Mouse (Mus musculus) embryonic facial prominence, embryonic 11.5 days (tissue): ENCODE results near the gene Prkn. TPM values are rescaled to one million over a fixed set of nuclear protein-coding genes. Genes with fewer than 3 reads are reported as not detected.

ENCODE experiments used
- ATAC-seq: fragments of 200-750 bp; cut with Nextera tagmentation; replicated peaks from 2 replicates; pipeline ENCODE4 v1.8.0; 2017; ENCODE audit warnings: low read depth; ENCODE audit not compliant: insufficient number of reproducible peaks, low FRiP score, low TSS enrichment
- DNase-seq: peaks from one replicate; pipeline ENCODE4 v3.0.0-alpha.2; 2015; ENCODE audit warnings: low spot score
- H3K27ac ChIP-seq: fragments of 300-500 bp; sonication (generic); replicated peaks from 2 replicates; pipeline ENCODE4 v1.5.1; 2014; ENCODE audit warnings: mild to moderate bottlenecking, low read depth, low read length, control low read depth
- H3K27me3 ChIP-seq: fragments of 300-500 bp; sonication (generic); 2 replicates; pipeline ENCODE4 v1.6.1; 2014; ENCODE audit warnings: mild to moderate bottlenecking, low read length, moderate library complexity, mixed read lengths; ENCODE audit not compliant: control insufficient read depth, insufficient read depth
- H3K36me3 ChIP-seq: fragments of 300-500 bp; sonication (generic); replicated peaks from 2 replicates; pipeline ENCODE4 v1.6.1; 2014; ENCODE audit warnings: low read depth, mild to moderate bottlenecking, low read length, moderate library complexity, mixed read lengths; ENCODE audit not compliant: control insufficient read depth, insufficient read depth
- H3K4me1 ChIP-seq: fragments of 300-500 bp; sonication (generic); 2 replicates; pipeline ENCODE4 v1.6.1; 2014; ENCODE audit warnings: low read length, mixed read lengths; ENCODE audit not compliant: control insufficient read depth, insufficient read depth
- H3K4me2 ChIP-seq: fragments of 300-500 bp; sonication (generic); 2 replicates; pipeline ENCODE4 v1.6.1; 2014; ENCODE audit warnings: low read depth, mild to moderate bottlenecking, control low read depth, low read length, moderate library complexity
- H3K4me3 ChIP-seq: fragments of 300-500 bp; sonication (generic); 2 replicates; pipeline ENCODE4 v1.5.1; 2014; ENCODE audit warnings: low read depth, low read length, control low read depth
- H3K9ac ChIP-seq: fragments of 300-500 bp; sonication (generic); replicated peaks from 2 replicates; pipeline ENCODE4 v1.6.1; 2014; ENCODE audit warnings: mild to moderate bottlenecking, control low read depth, low read length
- H3K9me3 ChIP-seq: fragments of 300-500 bp; sonication (generic); replicated peaks from 2 replicates; pipeline ENCODE4 v1.6.1; 2016; ENCODE audit warnings: mild to moderate bottlenecking, low read length, inconsistent platforms, mixed read lengths; ENCODE audit not compliant: control insufficient read depth
- WGBS: fragments of 180-500 bp; shearing (Covaris S2); extraction: QIAGEN DNeasy Blood & Tissue Kit; methylation state at CpG from one replicate; pipeline ENCODE4 v1.1.7; 2014; 5-methylcytosine and 5-hydroxymethylcytosine counted together
- polyA plus RNA-seq: library from polyadenylated mRNA; unstranded; fragments of >200 nt; fragmentation: Nextera tagmentation; extraction: Ambion mirVana; gene quantifications from 2 replicates; pipeline ENCODE4 v1.2.1, GENCODE M21; 2014

The Prkn gene
- polyA plus RNA-seq, 1 experiment from 2014 or later: 0.97 TPM

DNA sequence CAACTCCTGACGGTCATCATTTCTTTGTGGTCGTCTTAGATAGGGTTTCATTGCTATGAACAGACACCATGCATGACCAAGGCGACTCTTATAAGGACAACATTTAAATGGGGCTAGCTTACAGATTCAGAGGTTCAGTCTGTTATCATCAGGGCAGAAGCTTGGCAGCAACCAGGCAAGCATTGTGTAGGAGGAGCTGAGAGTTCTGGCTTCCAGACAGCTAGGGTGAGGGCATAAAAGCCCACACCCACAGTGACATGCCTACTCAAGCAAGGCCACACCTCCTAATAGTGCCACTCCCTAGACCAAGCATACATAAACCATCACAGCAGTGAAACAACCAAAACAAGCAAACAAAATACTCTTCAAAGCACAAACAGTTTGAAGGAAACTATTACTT, 579.3 kb downstream of the Prkn start:
- H3K9ac ChIP-seq: no peak overlapping the region
- H3K27me3 ChIP-seq: no peaks in the 10 kb centered on the region
- H3K4me3 ChIP-seq: no peak overlapping the region
- H3K9me3 ChIP-seq: no peaks in the 10 kb centered on the region
- WGBS: 88% methylated on average over 3 of the region's 3 CpGs
- H3K4me1 ChIP-seq: no peaks in the 10 kb centered on the region
- no peak overlapping the region for H3K4me2 ChIP-seq
- H3K27ac ChIP-seq: no peak overlapping the region
- no peak for ATAC-seq
- no peaks in the 10 kb centered on the region for H3K36me3 ChIP-seq
- DNase-seq: no peak

GRCm38 (mm10) chr17:11420839-11421238, 580.7 kb downstream of the Prkn start:
- H3K9ac ChIP-seq: no peak overlapping the region
- H3K4me1 ChIP-seq: no peaks in the 10 kb centered on the region
- no peak overlapping the region for H3K27ac ChIP-seq
- DNase-seq: no peak
- no peak overlapping the region for H3K4me2 ChIP-seq
- H3K27me3 ChIP-seq: no peaks in the 10 kb centered on the region
- no peaks in the 10 kb centered on the region for H3K9me3 ChIP-seq
- H3K4me3 ChIP-seq: no peak overlapping the region
- 86% methylated on average over 6 of the region's 6 CpGs for WGBS
- no peaks in the 10 kb centered on the region for H3K36me3 ChIP-seq
- ATAC-seq: no peak

- Histone ChIP-seq H3K4me3 (no peak overlapping the region), H3K27ac (no peak overlapping the region), H3K9ac (no peak overlapping the region), H3K36me3 (no peaks in the 10 kb centered on the region), H3K4me1 (no peaks in the 10 kb centered on the region), H3K4me2 (no peak overlapping the region), H3K9me3 (no peaks in the 10 kb centered on the region), H3K27me3 (no peaks in the 10 kb centered on the region)
- WGBS: 59% methylated on average over 5 of the region's 5 CpGs
- ATAC-seq: no peak
- DNase-seq: no peak
These were observed 581.2 kb downstream of the Prkn start for GRCm38 (mm10) chr17:11421264-11421940.

GRCm38 (mm10) chr17:11431323-11431722, 591.1 kb downstream of the Prkn start:
- Histone ChIP-seq H3K4me1 (no peaks in the 10 kb centered on the region), H3K4me3 (no peak overlapping the region), H3K27me3 (no peaks in the 10 kb centered on the region), H3K9ac (no peak overlapping the region), H3K4me2 (no peak overlapping the region), H3K9me3 (no peaks in the 10 kb centered on the region), H3K27ac (no peak overlapping the region), H3K36me3 (no peaks in the 10 kb centered on the region)
- WGBS: 83% methylated on average over 2 of the region's 2 CpGs
- ATAC-seq (no peak), DNase-seq (no peak)

DNA sequence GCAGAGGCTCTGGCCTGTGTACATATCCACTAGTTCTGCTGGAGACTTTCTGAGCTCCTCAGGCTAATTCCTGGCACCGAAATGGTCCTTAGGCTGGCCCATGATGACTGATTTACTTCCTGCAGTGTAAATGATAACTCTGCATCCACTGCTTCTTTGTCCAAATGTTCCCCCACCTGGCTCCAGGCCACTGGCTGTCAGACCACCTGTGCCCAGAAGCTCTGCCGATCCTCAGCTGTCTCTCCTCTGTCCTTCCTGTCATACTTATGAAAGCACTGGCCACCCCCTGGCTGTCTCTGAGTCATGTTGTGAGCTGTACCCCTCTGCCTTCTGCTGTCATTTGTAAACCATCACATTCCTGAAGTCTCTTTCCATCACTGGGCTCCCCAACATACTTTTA, 592.4 kb downstream of the Prkn start:
- Histone ChIP-seq H3K36me3 (no peaks in the 10 kb centered on the region), H3K4me3 (no peak overlapping the region), H3K9me3 (no peaks in the 10 kb centered on the region), H3K4me2 (no peak overlapping the region), H3K9ac (no peak overlapping the region), H3K27ac (no peak overlapping the region), H3K27me3 (no peaks in the 10 kb centered on the region), H3K4me1 (no peaks in the 10 kb centered on the region)
- DNase-seq (no peak), ATAC-seq (no peak)
- WGBS: 95% methylated on average over 2 of the region's 2 CpGs

GRCm38 (mm10) chr17:11462721-11463120, 622.5 kb downstream of the Prkn start:
- ATAC-seq (no peak), DNase-seq (no peak)
- H3K27ac ChIP-seq: no peak overlapping the region
- no peak overlapping the region for H3K9ac ChIP-seq
- no peak overlapping the region for H3K4me3 ChIP-seq
- no peaks in the 10 kb centered on the region for H3K36me3 ChIP-seq
- H3K27me3 ChIP-seq: no peaks in the 10 kb centered on the region
- no peaks in the 10 kb centered on the region for H3K9me3 ChIP-seq
- WGBS: 90% methylated on average over 2 of the region's 2 CpGs
- H3K4me2 ChIP-seq: no peak overlapping the region
- no peaks in the 10 kb centered on the region for H3K4me1 ChIP-seq

- Histone ChIP-seq H3K4me1 (no peaks in the 10 kb centered on the region), H3K27ac (no peak overlapping the region), H3K27me3 (no peaks in the 10 kb centered on the region), H3K4me2 (no peak overlapping the region), H3K4me3 (no peak overlapping the region), H3K36me3 (no peaks in the 10 kb centered on the region), H3K9ac (no peak overlapping the region), H3K9me3 (no peaks in the 10 kb centered on the region)
- 70% methylated on average over 2 of the region's 2 CpGs for WGBS
- DNase-seq (no peak), ATAC-seq (no peak)
These were observed 625.9 kb downstream of the Prkn start for GRCm38 (mm10) chr17:11466095-11466494.

GRCm38 (mm10) chr17:11468624-11469023, 628.4 kb downstream of the Prkn start:
- no peak for DNase-seq
- H3K27ac ChIP-seq: no peak overlapping the region
- no peaks in the 10 kb centered on the region for H3K36me3 ChIP-seq
- no peak overlapping the region for H3K9ac ChIP-seq
- no peak overlapping the region for H3K4me2 ChIP-seq
- H3K4me3 ChIP-seq: no peak overlapping the region
- H3K9me3 ChIP-seq: no peaks in the 10 kb centered on the region
- ATAC-seq: no peak
- H3K4me1 ChIP-seq: no peaks in the 10 kb centered on the region
- WGBS: 84% methylated on average over 2 of the region's 2 CpGs
- no peaks in the 10 kb centered on the region for H3K27me3 ChIP-seq
